Comparison of ENCODE assay signal across 24 mouse cellular contexts in genomic region chr11:74506275-74506674, GRCm38 (mm10).
DNase-seq lines count a peak whose midpoint lies in the region; ATAC-seq and TF ChIP-seq lines count a peak whose summit lies in the region.
"Had no signal": no experiment of that assay in that cellular context is flagged by ENCODE, and none has a peak within 500 bp of the region (broad histone marks: within the 10 kb centered on the region; RNA-seq: fewer than 3 reads in every experiment).

No protein-coding gene starts in this region.

- no peak for TF ChIP-seq CTCF in midbrain, postnatal 0 days (IDR thresholded peaks at IDR 0.05)

- no peaks in the 10 kb centered on the region for H3K9me3 ChIP-seq in forebrain, embryonic 14.5 days (replicated peaks; ENCODE audit: control insufficient read depth, low read length)
- H3K9me3 ChIP-seq in forebrain, embryonic 16.5 days (ENCODE audit: control insufficient read depth, low read length), result no peaks in the 10 kb centered on the region
- no peaks in the 10 kb centered on the region for H3K9me3 ChIP-seq in midbrain, embryonic 10.5 days (replicated peaks)
- H3K9me3 ChIP-seq in midbrain, postnatal 0 days (ENCODE audit: low read length), result no peaks in the 10 kb centered on the region
- H3K9me3 ChIP-seq in midbrain, embryonic 13.5 days, result no peaks in the 10 kb centered on the region
- H3K9me3 ChIP-seq: embryonic facial prominence, embryonic 13.5 days; forebrain, embryonic 10.5 days; heart, embryonic 10.5 days; intestine, embryonic 15.5 days had no signal

- no peak overlapping the region for H3K9ac ChIP-seq in forebrain, embryonic 14.5 days (ENCODE audit: low read length)
- H3K9ac ChIP-seq in forebrain, embryonic 16.5 days (replicated peaks; ENCODE audit: low read depth, low read length), result no peak overlapping the region
- no peak overlapping the region for H3K9ac ChIP-seq in midbrain, postnatal 0 days (replicated peaks; ENCODE audit: low read length, poor library complexity, severe bottlenecking)
- no peak overlapping the region for H3K9ac ChIP-seq in midbrain, embryonic 13.5 days (replicated peaks)
- H3K9ac ChIP-seq: hindbrain, embryonic 14.5 days; intestine, embryonic 15.5 days had no signal

- peak; percentile 42 for DNase-seq in forebrain, embryonic 14.5 days (ENCODE audit: low spot score)
- DNase-seq in midbrain, embryonic 10.5 days (ENCODE audit: low spot score), result no peak
- DNase-seq in midbrain, postnatal 0 days (ENCODE audit: low spot score), result no peak
- peak; percentile 37 for DNase-seq in brain, adult 2 months (ENCODE audit: low read depth, low spot score)
- no peak for DNase-seq in spleen, postnatal 14 days (ENCODE audit: low spot score in 2 of 2)
- DNase-seq in kidney, postnatal 14 days, result no peak
- DNase-seq: adrenal gland, adult 2 months; adrenal gland, postnatal 25 days; cerebellum, adult 11 months; cerebellum, adult 8-10 months; cerebellum, postnatal 25 days; gastrocnemius, postnatal 10 days; heart, adult 18-20 months; heart, postnatal 10 days; heart, postnatal 4 days had no signal

- H3K27me3 ChIP-seq in forebrain, embryonic 14.5 days (replicated peaks; ENCODE audit: control insufficient read depth, insufficient read depth, low read length), result no peaks in the 10 kb centered on the region
- H3K27me3 ChIP-seq in forebrain, embryonic 16.5 days (replicated peaks; ENCODE audit: control insufficient read depth, insufficient read depth, low read length), result no peaks in the 10 kb centered on the region
- no peaks in the 10 kb centered on the region for H3K27me3 ChIP-seq in midbrain, embryonic 10.5 days (ENCODE audit: low read depth, poor library complexity, severe bottlenecking)
- H3K27me3 ChIP-seq in midbrain, postnatal 0 days (ENCODE audit: insufficient read depth, low read length), result no peaks in the 10 kb centered on the region
- no peaks in the 10 kb centered on the region for H3K27me3 ChIP-seq in midbrain, embryonic 13.5 days
- H3K27me3 ChIP-seq: CH12.LX; embryonic facial prominence, embryonic 13.5 days; intestine, embryonic 15.5 days had no signal

- 55% methylated on average over 6 of the region's 6 CpGs for WGBS in forebrain, embryonic 14.5 days
- WGBS in forebrain, embryonic 16.5 days, result 58% methylated on average over 6 of the region's 6 CpGs
- WGBS in midbrain, embryonic 10.5 days, result 82% methylated on average over 6 of the region's 6 CpGs
- 50% methylated on average over 6 of the region's 6 CpGs for WGBS in midbrain, postnatal 0 days
- 50% methylated on average over 6 of the region's 6 CpGs for WGBS in midbrain, embryonic 13.5 days

- no peak; the same call in 1 of the 2 replicates for ATAC-seq in forebrain, embryonic 14.5 days
- ATAC-seq in forebrain, embryonic 16.5 days, result no peak
- ATAC-seq in midbrain, postnatal 0 days (ENCODE audit: low FRiP score), result no peak
- peak; percentile 62 for ATAC-seq in midbrain, embryonic 13.5 days
- ATAC-seq: intestine, embryonic 15.5 days had no signal

- H3K4me1 ChIP-seq in forebrain, embryonic 14.5 days (ENCODE audit: control insufficient read depth, insufficient read depth, low read length), result no peaks in the 10 kb centered on the region
- no peaks in the 10 kb centered on the region for H3K4me1 ChIP-seq in forebrain, embryonic 16.5 days (replicated peaks; ENCODE audit: control insufficient read depth, insufficient read depth, low read length)
- H3K4me1 ChIP-seq in midbrain, embryonic 10.5 days, result peaks cover 13% of the 10 kb centered on the region
- no peaks in the 10 kb centered on the region for H3K4me1 ChIP-seq in midbrain, postnatal 0 days (ENCODE audit: insufficient read depth, low read length)
- peaks cover 18% of the 10 kb centered on the region; the same call in 1 of the 2 replicates for H3K4me1 ChIP-seq in midbrain, embryonic 13.5 days (replicated peaks)

- no peak overlapping the region for H3K4me3 ChIP-seq in forebrain, embryonic 14.5 days (ENCODE audit: low read depth, low read length)
- no peak overlapping the region for H3K4me3 ChIP-seq in forebrain, embryonic 16.5 days (replicated peaks; ENCODE audit: low read length)
- no peak overlapping the region for H3K4me3 ChIP-seq in midbrain, embryonic 10.5 days
- H3K4me3 ChIP-seq in midbrain, postnatal 0 days (ENCODE audit: low read depth, low read length), result no peak overlapping the region
- H3K4me3 ChIP-seq in midbrain, embryonic 13.5 days (replicated peaks), result no peak overlapping the region
- H3K4me3 ChIP-seq: embryonic facial prominence, embryonic 13.5 days; erythroblast, embryonic 14.5 days; forebrain, embryonic 10.5 days; heart, embryonic 10.5 days; intestine, embryonic 15.5 days had no signal

- no peak overlapping the region for H3K27ac ChIP-seq in forebrain, embryonic 14.5 days (ENCODE audit: low read depth, low read length)
- no peak overlapping the region for H3K27ac ChIP-seq in forebrain, embryonic 16.5 days (ENCODE audit: low read length)
- H3K27ac ChIP-seq in midbrain, embryonic 10.5 days (replicated peaks), result 0 out of 2 replicates have a peak overlapping the region, but pooled peaks have one; percentile 4
- H3K27ac ChIP-seq in midbrain, postnatal 0 days (ENCODE audit: low read depth, low read length), result no peak overlapping the region
- no peak overlapping the region for H3K27ac ChIP-seq in midbrain, embryonic 13.5 days
- H3K27ac ChIP-seq: embryonic facial prominence, embryonic 13.5 days; hindbrain, embryonic 14.5 days; intestine, embryonic 15.5 days had no signal

- H3K36me3 ChIP-seq in forebrain, embryonic 14.5 days (ENCODE audit: control insufficient read depth, insufficient read depth, low read length), result no peaks in the 10 kb centered on the region
- H3K36me3 ChIP-seq in forebrain, embryonic 16.5 days (ENCODE audit: control insufficient read depth, insufficient read depth), result no peaks in the 10 kb centered on the region
- no peaks in the 10 kb centered on the region for H3K36me3 ChIP-seq in midbrain, embryonic 10.5 days
- no peaks in the 10 kb centered on the region for H3K36me3 ChIP-seq in midbrain, postnatal 0 days (ENCODE audit: insufficient read depth, low read length)
- no peaks in the 10 kb centered on the region for H3K36me3 ChIP-seq in midbrain, embryonic 13.5 days
- H3K36me3 ChIP-seq: embryonic facial prominence, embryonic 13.5 days; forebrain, embryonic 10.5 days; heart, embryonic 10.5 days; intestine, embryonic 15.5 days had no signal

- no peak overlapping the region for H3K4me2 ChIP-seq in forebrain, embryonic 14.5 days (ENCODE audit: low read length)
- no peak overlapping the region for H3K4me2 ChIP-seq in forebrain, embryonic 16.5 days (ENCODE audit: low read length)
- H3K4me2 ChIP-seq in midbrain, postnatal 0 days (ENCODE audit: low read depth, low read length, poor library complexity, severe bottlenecking), result no peak overlapping the region
- H3K4me2 ChIP-seq in midbrain, embryonic 13.5 days (replicated peaks), result no peak overlapping the region
- H3K4me2 ChIP-seq: embryonic facial prominence, embryonic 13.5 days; hindbrain, embryonic 14.5 days; intestine, embryonic 15.5 days had no signal

Comparison
In these comparisons a context has a peak if more than half of its experiments do, and no peak if none do; other contexts are left out.
1. DNase-seq: peak in forebrain, embryonic 14.5 days (single experiment) and brain, adult 2 months (single experiment); none in midbrain, embryonic 10.5 days (single experiment), midbrain, postnatal 0 days (single experiment), spleen, postnatal 14 days (0 of 2) and kidney, postnatal 14 days (single experiment).